Mouse (Mus musculus): ENCODE data around the gene Igf2bp3. TPM values are rescaled to one million over a fixed set of nuclear protein-coding genes. Genes with fewer than 3 reads are reported as not detected.

Gene Igf2bp3
- polyA plus RNA-seq, 1 experiment from 2014 or later = 73.4 TPM

DNA sequence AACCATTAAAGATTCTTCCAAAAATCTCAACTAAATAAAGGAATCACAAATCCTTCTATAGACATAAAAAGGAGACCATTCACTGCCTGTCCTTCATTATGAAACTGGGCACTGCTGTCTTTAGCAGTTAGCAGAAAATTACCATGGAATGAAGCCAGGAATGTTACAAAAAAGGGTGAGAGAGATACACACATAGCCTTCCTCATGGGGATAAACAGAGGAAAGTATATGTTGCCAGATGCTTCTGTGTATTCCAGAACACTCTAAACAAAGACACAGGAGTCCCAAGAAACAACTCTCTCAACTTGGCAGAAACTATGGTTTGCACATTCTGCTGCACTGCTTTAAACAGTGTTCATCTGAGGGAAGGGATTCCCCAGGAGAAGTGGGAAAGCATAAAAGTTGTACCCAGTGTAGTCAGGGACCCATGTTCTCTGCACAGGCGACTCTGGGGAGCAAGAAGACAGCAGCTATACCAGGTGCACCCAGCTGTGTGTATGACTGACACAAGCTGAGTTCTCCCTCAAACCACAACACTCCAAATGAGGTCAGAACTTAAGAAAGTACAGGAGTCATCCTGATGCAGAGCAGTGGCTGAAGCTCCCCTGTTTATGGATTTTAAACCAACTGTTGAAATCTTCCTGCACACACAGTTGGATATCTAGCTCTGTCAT lies 95.2 kb downstream of the Igf2bp3 start:
- Histone ChIP-seq H3K9ac (ENCODE audit: low read depth, low read length) (no peak overlapping the region), H3K4me1 (ENCODE audit: control insufficient read depth, insufficient read depth, low read length) (no peaks in the 10 kb centered on the region), H3K9me3 (ENCODE audit: control insufficient read depth, low read length) (no peaks in the 10 kb centered on the region), H3K36me3 (ENCODE audit: control insufficient read depth, insufficient read depth, low read length) (peaks cover 21% of the 10 kb centered on the region), H3K4me2 (replicated peaks; ENCODE audit: low read depth, low read length) (no peak overlapping the region), H3K27ac (ENCODE audit: low read depth, low read length) (no peak overlapping the region), H3K4me3 (ENCODE audit: low read length) (no peak overlapping the region), H3K27me3 (ENCODE audit: control insufficient read depth, insufficient read depth, low read length) (no peaks in the 10 kb centered on the region)
- WGBS = 68% methylated on average over 1 of the region's 1 CpGs
- no peak for ATAC-seq (ENCODE audit: low FRiP score, low TSS enrichment)

DNA sequence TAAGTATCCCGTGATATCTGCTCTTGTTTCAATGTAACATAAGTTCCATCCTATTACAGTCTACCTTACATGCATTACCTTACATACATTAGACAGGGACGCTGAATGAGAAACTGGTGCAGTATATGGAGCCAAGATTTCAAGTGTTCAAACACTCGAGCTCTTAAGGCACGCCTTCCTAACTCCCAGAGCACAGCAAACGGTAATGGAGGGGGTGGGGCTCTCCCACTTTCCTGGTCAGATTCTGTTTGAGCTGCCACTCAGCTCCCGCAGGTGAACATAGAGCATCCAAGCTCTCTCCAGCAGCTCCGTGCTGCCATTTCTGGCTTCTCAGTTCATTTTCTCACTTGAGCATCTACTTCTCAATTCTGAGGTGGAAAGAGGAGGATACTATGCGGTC lies 96.3 kb downstream of the Igf2bp3 start:
- no peak for ATAC-seq (ENCODE audit: low FRiP score, low TSS enrichment)
- Histone ChIP-seq H3K9ac (ENCODE audit: low read depth, low read length) (no peak overlapping the region), H3K9me3 (ENCODE audit: control insufficient read depth, low read length) (no peaks in the 10 kb centered on the region), H3K4me1 (ENCODE audit: control insufficient read depth, insufficient read depth, low read length) (no peaks in the 10 kb centered on the region), H3K4me3 (ENCODE audit: low read length) (no peak overlapping the region), H3K4me2 (replicated peaks; ENCODE audit: low read depth, low read length) (no peak overlapping the region), H3K36me3 (ENCODE audit: control insufficient read depth, insufficient read depth, low read length) (peaks cover 24% of the 10 kb centered on the region), H3K27ac (ENCODE audit: low read depth, low read length) (no peak overlapping the region), H3K27me3 (ENCODE audit: control insufficient read depth, insufficient read depth, low read length) (no peaks in the 10 kb centered on the region)
- WGBS = 78% methylated on average over 8 of the region's 8 CpGs

DNA sequence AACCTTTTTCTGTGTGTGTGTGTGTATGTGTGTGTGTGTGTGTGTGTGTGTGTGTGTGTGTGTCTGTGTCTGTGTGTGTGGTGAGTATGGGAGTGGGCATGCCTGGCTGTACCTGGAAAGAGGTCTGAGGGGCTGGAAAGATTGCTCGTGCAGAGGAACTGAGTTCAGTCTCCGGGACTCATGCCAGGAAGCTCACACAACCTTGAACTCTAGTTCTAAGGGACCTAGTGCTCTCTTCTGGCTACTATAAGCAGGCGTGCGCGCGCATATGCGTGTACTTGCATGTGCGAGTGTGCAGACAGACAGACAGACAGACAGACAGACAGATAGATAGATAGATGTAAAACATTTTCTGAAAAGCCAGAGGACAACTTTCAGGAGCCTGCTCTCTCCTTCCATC lies 98.5 kb downstream of the Igf2bp3 start:
- H3K4me2 ChIP-seq (replicated peaks; ENCODE audit: low read depth, low read length) = no peak overlapping the region
- peaks cover 24% of the 10 kb centered on the region for H3K36me3 ChIP-seq (ENCODE audit: control insufficient read depth, insufficient read depth, low read length)
- H3K9me3 ChIP-seq (ENCODE audit: control insufficient read depth, low read length) = no peaks in the 10 kb centered on the region
- no peak overlapping the region for H3K27ac ChIP-seq (ENCODE audit: low read depth, low read length)
- H3K4me3 ChIP-seq (ENCODE audit: low read length) = no peak overlapping the region
- H3K9ac ChIP-seq (ENCODE audit: low read depth, low read length) = no peak overlapping the region
- WGBS = 95% methylated on average over 8 of the region's 8 CpGs
- no peaks in the 10 kb centered on the region for H3K4me1 ChIP-seq (ENCODE audit: control insufficient read depth, insufficient read depth, low read length)
- ATAC-seq (ENCODE audit: low FRiP score, low TSS enrichment) = no peak
- no peaks in the 10 kb centered on the region for H3K27me3 ChIP-seq (ENCODE audit: control insufficient read depth, insufficient read depth, low read length)

DNA sequence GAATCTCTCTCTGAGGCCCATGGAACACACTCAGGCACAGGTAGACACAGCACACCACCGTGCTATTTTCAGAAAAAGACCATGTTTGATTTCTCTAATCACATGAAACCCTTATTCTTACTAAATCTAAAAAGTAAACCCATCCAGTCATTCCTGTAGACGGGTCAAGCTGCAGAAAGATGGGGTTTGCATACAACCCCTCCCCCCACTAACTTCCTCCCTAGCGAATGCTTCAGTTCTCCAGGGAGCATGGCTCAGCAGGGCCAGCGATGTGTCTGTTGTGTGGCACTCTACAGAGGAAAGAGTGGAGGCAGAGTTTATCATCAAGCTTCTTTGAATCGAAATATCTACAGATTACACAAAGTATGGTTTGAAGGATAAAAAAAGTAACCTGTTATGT lies 99.2 kb downstream of the Igf2bp3 start:
- no peaks in the 10 kb centered on the region for H3K4me1 ChIP-seq (ENCODE audit: control insufficient read depth, insufficient read depth, low read length)
- no peak overlapping the region for H3K4me2 ChIP-seq (replicated peaks; ENCODE audit: low read depth, low read length)
- no peak overlapping the region for H3K4me3 ChIP-seq (ENCODE audit: low read length)
- no peak overlapping the region for H3K27ac ChIP-seq (ENCODE audit: low read depth, low read length)
- no peak overlapping the region for H3K9ac ChIP-seq (ENCODE audit: low read depth, low read length)
- H3K9me3 ChIP-seq (ENCODE audit: control insufficient read depth, low read length) = no peaks in the 10 kb centered on the region
- no peaks in the 10 kb centered on the region for H3K27me3 ChIP-seq (ENCODE audit: control insufficient read depth, insufficient read depth, low read length)
- WGBS = 82% methylated on average over 5 of the region's 5 CpGs
- no peak for ATAC-seq (ENCODE audit: low FRiP score, low TSS enrichment)
- peaks cover 28% of the 10 kb centered on the region for H3K36me3 ChIP-seq (ENCODE audit: control insufficient read depth, insufficient read depth, low read length)

DNA sequence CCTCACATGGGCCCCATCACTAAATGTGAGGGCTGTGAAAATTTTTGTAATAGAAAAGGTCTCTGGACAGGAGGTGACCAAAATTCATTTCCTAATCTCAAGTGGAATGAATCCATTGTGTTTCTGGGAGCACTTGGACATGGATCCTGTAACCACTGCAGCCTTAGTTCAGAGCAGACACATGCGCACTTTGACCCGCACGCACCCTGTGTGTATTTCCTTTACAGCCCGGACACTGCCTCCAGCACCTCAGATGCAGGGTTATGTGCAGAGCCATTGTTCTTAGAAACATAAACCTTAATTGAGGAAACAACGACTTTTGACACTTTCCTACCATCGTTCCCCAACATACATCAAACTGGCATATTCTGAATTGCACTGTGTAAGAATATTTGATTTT lies 100.3 kb downstream of the Igf2bp3 start:
- H3K4me1 ChIP-seq (ENCODE audit: control insufficient read depth, insufficient read depth, low read length) = no peaks in the 10 kb centered on the region
- H3K9me3 ChIP-seq (ENCODE audit: control insufficient read depth, low read length) = no peaks in the 10 kb centered on the region
- H3K4me3 ChIP-seq (ENCODE audit: low read length) = no peak overlapping the region
- H3K27me3 ChIP-seq (ENCODE audit: control insufficient read depth, insufficient read depth, low read length) = no peaks in the 10 kb centered on the region
- no peak overlapping the region for H3K4me2 ChIP-seq (replicated peaks; ENCODE audit: low read depth, low read length)
- 85% methylated on average over 6 of the region's 6 CpGs for WGBS
- no peak overlapping the region for H3K9ac ChIP-seq (ENCODE audit: low read depth, low read length)
- H3K36me3 ChIP-seq (ENCODE audit: control insufficient read depth, insufficient read depth, low read length) = peaks cover 28% of the 10 kb centered on the region
- no peak overlapping the region for H3K27ac ChIP-seq (ENCODE audit: low read depth, low read length)
- ATAC-seq (ENCODE audit: low FRiP score, low TSS enrichment) = no peak

DNA sequence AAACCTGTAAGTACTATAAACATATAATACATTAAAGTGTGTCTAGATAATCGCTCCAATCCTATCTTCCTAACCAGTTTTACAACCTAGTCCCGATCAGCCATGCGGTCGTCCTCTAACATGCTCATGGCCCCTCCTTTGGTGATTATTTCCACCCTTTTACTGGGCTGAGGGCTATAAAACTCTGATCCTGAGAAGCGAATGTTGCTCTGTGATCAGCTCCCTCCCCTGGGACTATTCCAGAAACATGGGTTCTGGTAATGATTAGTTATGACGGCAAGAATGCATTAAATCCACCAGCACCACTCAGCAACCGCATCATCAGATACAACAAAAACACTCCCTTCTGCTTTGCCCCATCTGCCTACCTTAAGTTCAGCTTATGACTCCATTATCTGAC lies 100.9 kb downstream of the Igf2bp3 start:
- no peak overlapping the region for H3K4me2 ChIP-seq (replicated peaks; ENCODE audit: low read depth, low read length)
- no peaks in the 10 kb centered on the region for H3K4me1 ChIP-seq (ENCODE audit: control insufficient read depth, insufficient read depth, low read length)
- H3K9me3 ChIP-seq (ENCODE audit: control insufficient read depth, low read length) = no peaks in the 10 kb centered on the region
- H3K27ac ChIP-seq (ENCODE audit: low read depth, low read length) = no peak overlapping the region
- H3K27me3 ChIP-seq (ENCODE audit: control insufficient read depth, insufficient read depth, low read length) = no peaks in the 10 kb centered on the region
- no peak overlapping the region for H3K9ac ChIP-seq (ENCODE audit: low read depth, low read length)
- WGBS = 65% methylated on average over 7 of the region's 7 CpGs
- H3K4me3 ChIP-seq (ENCODE audit: low read length) = no peak overlapping the region
- ATAC-seq (ENCODE audit: low FRiP score, low TSS enrichment) = no peak
- peaks cover 30% of the 10 kb centered on the region for H3K36me3 ChIP-seq (ENCODE audit: control insufficient read depth, insufficient read depth, low read length)

DNA sequence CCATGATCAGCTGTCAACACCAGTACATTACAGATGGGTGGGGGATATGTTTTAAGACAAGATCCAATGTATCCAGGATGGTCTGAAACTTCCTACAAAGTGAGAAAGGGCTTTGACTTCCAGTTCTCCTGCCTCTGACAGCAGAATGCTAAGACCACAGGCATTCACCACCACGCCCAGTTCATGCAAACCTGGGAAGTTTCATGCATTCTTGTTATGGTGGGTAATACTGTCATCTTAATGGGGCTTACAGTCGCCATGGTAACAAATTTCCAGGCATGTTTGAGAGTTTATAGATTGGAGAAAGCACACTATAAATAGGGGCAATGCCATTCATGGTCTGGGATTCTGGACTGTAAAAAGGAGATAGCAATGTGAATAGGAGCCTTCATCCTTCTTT lies 105.6 kb downstream of the Igf2bp3 start:
- H3K27me3 ChIP-seq (ENCODE audit: control insufficient read depth, insufficient read depth, low read length) = no peaks in the 10 kb centered on the region
- no peak overlapping the region for H3K4me3 ChIP-seq (ENCODE audit: low read length)
- WGBS = 98% methylated on average over 2 of the region's 2 CpGs
- H3K36me3 ChIP-seq (ENCODE audit: control insufficient read depth, insufficient read depth, low read length) = peaks cover 52% of the 10 kb centered on the region
- H3K4me1 ChIP-seq (ENCODE audit: control insufficient read depth, insufficient read depth, low read length) = no peaks in the 10 kb centered on the region
- no peak overlapping the region for H3K9ac ChIP-seq (ENCODE audit: low read depth, low read length)
- H3K9me3 ChIP-seq (ENCODE audit: control insufficient read depth, low read length) = no peaks in the 10 kb centered on the region
- no peak overlapping the region for H3K27ac ChIP-seq (ENCODE audit: low read depth, low read length)
- no peak for ATAC-seq (ENCODE audit: low FRiP score, low TSS enrichment)
- no peak overlapping the region for H3K4me2 ChIP-seq (replicated peaks; ENCODE audit: low read depth, low read length)

DNA sequence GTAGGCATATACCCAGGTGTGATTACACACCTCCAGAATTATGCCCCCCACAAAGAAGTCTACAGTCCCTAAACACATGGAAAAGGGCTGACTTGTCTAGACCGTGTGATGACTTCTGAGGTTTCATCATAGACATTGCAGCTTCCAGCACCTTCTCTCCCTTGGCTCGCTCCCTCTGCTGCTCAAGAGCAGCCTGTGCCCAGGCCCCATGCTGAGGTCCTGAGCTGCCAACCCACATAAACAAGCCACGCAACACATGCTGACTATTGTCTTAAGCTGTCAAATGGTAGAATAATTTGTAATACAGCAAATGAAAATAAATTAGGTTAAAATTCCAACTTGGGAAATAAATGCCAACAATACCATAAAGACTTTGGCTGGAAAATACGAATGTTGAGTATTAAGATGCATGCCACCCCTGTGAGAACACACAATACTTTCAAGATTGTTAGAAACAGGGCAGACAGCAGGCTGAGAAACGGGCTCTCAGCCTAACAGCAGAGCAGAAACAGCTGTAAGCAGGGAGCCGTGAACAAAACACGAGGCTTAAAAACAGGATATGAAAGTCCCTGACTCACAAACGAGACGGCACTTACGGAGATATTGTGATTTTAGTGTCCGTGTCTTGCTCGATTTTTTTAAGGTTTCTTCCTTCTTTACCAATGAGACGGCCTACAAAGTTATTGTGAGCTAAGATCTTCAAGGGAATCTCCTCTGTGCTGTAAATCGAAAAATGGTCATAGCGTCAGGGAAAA lies 107.8 kb downstream of the Igf2bp3 start:
- Histone ChIP-seq H3K4me2 (replicated peaks; ENCODE audit: low read depth, low read length) (no peak overlapping the region), H3K27ac (ENCODE audit: low read depth, low read length) (no peak overlapping the region), H3K9ac (ENCODE audit: low read depth, low read length) (no peak overlapping the region), H3K4me3 (ENCODE audit: low read length) (no peak overlapping the region), H3K9me3 (ENCODE audit: control insufficient read depth, low read length) (no peaks in the 10 kb centered on the region), H3K36me3 (ENCODE audit: control insufficient read depth, insufficient read depth, low read length) (peaks cover 68% of the 10 kb centered on the region), H3K27me3 (ENCODE audit: control insufficient read depth, insufficient read depth, low read length) (no peaks in the 10 kb centered on the region), H3K4me1 (ENCODE audit: control insufficient read depth, insufficient read depth, low read length) (no peaks in the 10 kb centered on the region)
- WGBS = 87% methylated on average over 15 of the region's 15 CpGs
- no peak for ATAC-seq (ENCODE audit: low FRiP score, low TSS enrichment)

DNA sequence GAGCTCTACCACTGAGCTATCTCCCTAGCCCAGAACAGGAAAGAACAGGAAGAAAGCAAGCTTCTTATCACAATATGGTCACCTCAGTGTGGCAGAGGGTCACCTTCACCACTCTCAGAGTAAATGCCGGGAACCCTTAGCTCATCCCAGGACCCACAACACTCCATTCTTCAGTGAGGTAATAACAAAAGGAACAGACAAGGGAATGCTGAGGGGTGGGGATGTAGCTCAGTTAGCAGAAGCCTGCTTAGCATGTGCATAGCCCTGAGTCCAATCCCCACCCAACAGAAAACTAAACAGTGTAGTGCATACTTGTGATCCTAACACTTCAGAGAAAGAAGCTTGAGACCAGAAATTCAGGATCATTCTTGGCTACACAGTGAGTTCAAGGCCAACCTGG lies 115.7 kb downstream of the Igf2bp3 start:
- WGBS = 91% methylated on average over 1 of the region's 1 CpGs
- Histone ChIP-seq H3K4me1 (ENCODE audit: control insufficient read depth, insufficient read depth, low read length) (peaks cover 3% of the 10 kb centered on the region; the same call in 1 of the 2 replicates), H3K36me3 (ENCODE audit: control insufficient read depth, insufficient read depth, low read length) (peaks cover 59% of the 10 kb centered on the region), H3K4me3 (ENCODE audit: low read length) (no peak overlapping the region), H3K9ac (ENCODE audit: low read depth, low read length) (no peak overlapping the region), H3K27ac (ENCODE audit: low read depth, low read length) (no peak overlapping the region), H3K27me3 (ENCODE audit: control insufficient read depth, insufficient read depth, low read length) (no peaks in the 10 kb centered on the region), H3K4me2 (replicated peaks; ENCODE audit: low read depth, low read length) (no peak overlapping the region), H3K9me3 (ENCODE audit: control insufficient read depth, low read length) (no peaks in the 10 kb centered on the region)
- ATAC-seq (ENCODE audit: low FRiP score, low TSS enrichment) = no peak

Data from kidney, embryonic 14.5 days (tissue).